Mouse (Mus musculus) lung, adult 2 months (tissue): ENCODE measurements around the gene Pomgnt1.
A peak's percentile ranks its signal among the peaks of the same experiment; 100 is the strongest.

ENCODE experiments used
- CTCF ChIP-seq: fragments of 200-500 bp; IDR thresholded peaks from 2 replicates; pipeline ENCODE4 v1.5.1; 2011; ENCODE audit warnings: mild to moderate bottlenecking, low read length, control low read depth; ENCODE audit not compliant: insufficient read depth
- POLR2A ChIP-seq: fragments of 200-500 bp; IDR thresholded peaks from 2 replicates; pipeline ENCODE4 v1.6.1; 2011; ENCODE audit warnings: low read depth, mild to moderate bottlenecking, control low read depth, low read length, borderline replicate concordance; ENCODE audit errors: extremely low read depth

DNA sequence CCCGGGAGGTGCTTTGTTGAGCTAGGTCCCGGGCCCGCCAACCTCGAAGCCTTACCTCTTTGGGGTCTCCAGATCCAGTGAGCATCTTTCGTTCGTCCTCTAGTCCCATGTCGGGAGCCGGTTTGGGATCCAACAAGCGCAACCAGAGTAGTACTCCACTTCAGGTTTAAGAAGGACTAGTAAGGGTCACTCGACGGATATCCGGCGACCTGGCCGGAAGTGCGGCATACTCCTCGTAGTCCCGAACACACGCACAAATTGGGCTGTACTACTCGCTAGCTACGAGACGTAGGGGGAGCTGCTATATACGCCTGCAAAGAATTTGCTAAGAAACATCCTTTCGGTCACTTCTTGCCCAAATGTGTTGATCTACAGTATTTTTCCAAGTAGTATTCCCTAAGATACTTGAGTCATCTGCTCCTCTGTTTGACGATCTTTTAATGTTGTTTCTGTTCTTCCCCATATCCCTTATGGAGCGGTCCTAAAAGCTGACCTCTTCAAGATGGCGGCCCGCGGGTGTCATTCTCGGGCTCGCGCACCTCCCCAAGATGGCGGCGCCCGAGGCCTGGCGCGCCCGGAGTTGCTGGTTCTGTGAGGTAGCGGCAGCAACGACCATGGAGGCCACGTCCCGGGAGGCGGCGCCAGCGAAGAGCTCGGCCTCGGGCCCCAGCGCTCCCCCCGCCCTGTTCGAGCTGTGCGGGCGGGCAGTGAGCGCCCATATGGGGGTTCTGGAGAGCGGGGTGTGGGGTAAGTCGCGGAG lies 48.6 kb upstream of the Pomgnt1 start, which contains the start of the genes Uqcrh and Lrrc41:
- TF ChIP-seq CTCF, result no peak
- TF ChIP-seq POLR2A, result peak; percentile 89
